Mouse (Mus musculus) heart, postnatal 0 days (tissue): Measurements from ENCODE around the gene Slc30a3.

Source experiments
- CTCF ChIP-seq: IDR thresholded peaks from 2 replicates; pipeline ENCODE4 v1.5.1; 2016; ENCODE audit warnings: antibody characterized with exemption, control low read depth, low read depth
- EP300 ChIP-seq: IDR thresholded peaks from 2 replicates; pipeline ENCODE4 v1.6.1; 2016; ENCODE audit warnings: antibody characterized with exemption, low read depth

GRCm38 (mm10) chr5:31153516-31154151 is 45.6 kb upstream of the Slc30a3 start:
- TF ChIP-seq CTCF (no peak), EP300 (no peak)
